Mouse (Mus musculus) midbrain, embryonic 10.5 days (tissue): ENCODE results near the gene Fam50b. TPM values are rescaled to one million over a fixed set of nuclear protein-coding genes. Genes with fewer than 3 reads are reported as not detected.

Source experiments
- DNase-seq: peaks from one replicate; pipeline ENCODE4 v3.0.0-alpha.2; 2017; ENCODE audit warnings: low spot score
- H3K27ac ChIP-seq: fragments of 300-500 bp; sonication (generic); replicated peaks from 2 replicates; pipeline ENCODE4 v1.5.1; 2016; ENCODE audit warnings: mild to moderate bottlenecking
- H3K27me3 ChIP-seq: fragments of 300-500 bp; sonication (generic); 2 replicates; pipeline ENCODE4 v1.6.1; 2016; ENCODE audit warnings: low read depth, mild to moderate bottlenecking; ENCODE audit not compliant: poor library complexity, severe bottlenecking
- H3K36me3 ChIP-seq: fragments of 300-500 bp; sonication (generic); 2 replicates; pipeline ENCODE4 v1.6.1; 2016; ENCODE audit warnings: mild to moderate bottlenecking, moderate library complexity
- H3K4me1 ChIP-seq: fragments of 300-500 bp; sonication (generic); 2 replicates; pipeline ENCODE4 v1.6.1; 2016
- H3K4me3 ChIP-seq: fragments of 300-500 bp; sonication (generic); 2 replicates; pipeline ENCODE4 v1.5.1; 2016; ENCODE audit warnings: mild to moderate bottlenecking, moderate library complexity
- H3K9me3 ChIP-seq: fragments of 300-500 bp; sonication (generic); replicated peaks from 2 replicates; pipeline ENCODE4 v1.6.1; 2016; ENCODE audit warnings: mild to moderate bottlenecking
- WGBS: fragments of 180-500 bp; shearing (Covaris S2); methylation state at CpG from one replicate; pipeline ENCODE4 v1.1.7; 2016; 5-methylcytosine and 5-hydroxymethylcytosine counted together
- polyA plus RNA-seq: library from polyadenylated mRNA; unstranded; fragments of >200 nt; fragmentation: Nextera tagmentation; extraction: Ambion mirVana; gene quantifications from 2 replicates; pipeline ENCODE4 v1.2.1, GENCODE M21; 2016

Gene Fam50b
- not detected in 2 replicates for polyA plus RNA-seq

DNA sequence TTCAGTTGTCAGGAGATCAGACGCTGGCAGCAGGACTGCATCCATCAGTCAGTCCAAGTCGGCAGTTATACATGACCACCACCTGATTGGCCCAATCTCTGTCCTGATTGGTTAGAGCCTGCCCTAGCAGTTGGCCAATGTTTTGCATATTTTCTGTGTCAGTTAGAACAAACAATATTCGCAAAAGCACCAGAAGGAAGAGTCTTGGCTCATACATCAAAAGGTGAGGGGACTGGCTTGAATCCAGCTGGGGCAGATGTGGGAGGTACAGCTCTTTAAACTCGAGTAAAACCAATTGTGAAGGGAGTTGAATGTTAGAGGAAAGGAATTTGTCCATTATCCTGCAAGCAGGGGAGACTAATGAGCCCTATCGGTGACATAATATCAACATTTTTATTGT is at the start of gene Fam50b:
Gene Fam50b (plus strand): TSS at position 165 of the 400 bp plus-strand sequence.
- DNase-seq, result no peak
- no peaks in the 10 kb centered on the region for H3K27me3 ChIP-seq
- no peaks in the 10 kb centered on the region for H3K36me3 ChIP-seq
- H3K4me1 ChIP-seq, result 0 out of 2 replicates have a peak, but pooled peaks cover 2% of the 10 kb centered on the region
- H3K4me3 ChIP-seq, result no peak within 1 kb of the TSS
- no peak within 1 kb of the TSS for H3K27ac ChIP-seq
- 61% methylated on average over 5 of the region's 5 CpGs for WGBS
- H3K9me3 ChIP-seq, result no peaks in the 10 kb centered on the region

GRCm38 (mm10) chr13:34685008-34685765 is 49.5 kb upstream of the Fam50b start:
- 77% methylated on average over 7 of the region's 7 CpGs for WGBS
- Histone ChIP-seq H3K36me3 (no peaks in the 10 kb centered on the region), H3K27ac (no peak overlapping the region), H3K4me1 (no peaks in the 10 kb centered on the region), H3K9me3 (no peaks in the 10 kb centered on the region), H3K4me3 (no peak overlapping the region), H3K27me3 (no peaks in the 10 kb centered on the region)
- DNase-seq, result no peak

GRCm38 (mm10) chr13:34691049-34691448 is 43.6 kb upstream of the Fam50b start:
- Histone ChIP-seq H3K27me3 (no peaks in the 10 kb centered on the region), H3K27ac (no peak overlapping the region), H3K36me3 (no peaks in the 10 kb centered on the region), H3K4me3 (no peak overlapping the region), H3K9me3 (no peaks in the 10 kb centered on the region), H3K4me1 (peaks cover 5% of the 10 kb centered on the region; the same call in 1 of the 2 replicates)
- no peak for DNase-seq
- WGBS, result 79% methylated on average over 1 of the region's 1 CpGs

GRCm38 (mm10) chr13:34693111-34693510 is 41.5 kb upstream of the Fam50b start:
- 83% methylated on average over 6 of the region's 6 CpGs for WGBS
- no peak for DNase-seq
- no peaks in the 10 kb centered on the region for H3K9me3 ChIP-seq
- H3K27ac ChIP-seq, result no peak overlapping the region
- H3K36me3 ChIP-seq, result no peaks in the 10 kb centered on the region
- H3K4me1 ChIP-seq, result peaks cover 14% of the 10 kb centered on the region
- no peak overlapping the region for H3K4me3 ChIP-seq
- H3K27me3 ChIP-seq, result no peaks in the 10 kb centered on the region

- Histone ChIP-seq H3K9me3 (no peaks in the 10 kb centered on the region), H3K27me3 (no peaks in the 10 kb centered on the region), H3K36me3 (no peaks in the 10 kb centered on the region), H3K4me3 (no peak overlapping the region), H3K4me1 (peaks cover 14% of the 10 kb centered on the region), H3K27ac (no peak overlapping the region)
- DNase-seq, result no peak
- WGBS, result 86% methylated on average over 7 of the region's 7 CpGs
Observed at GRCm38 (mm10) chr13:34696734-34697332, 37.8 kb upstream of the Fam50b start.

DNA sequence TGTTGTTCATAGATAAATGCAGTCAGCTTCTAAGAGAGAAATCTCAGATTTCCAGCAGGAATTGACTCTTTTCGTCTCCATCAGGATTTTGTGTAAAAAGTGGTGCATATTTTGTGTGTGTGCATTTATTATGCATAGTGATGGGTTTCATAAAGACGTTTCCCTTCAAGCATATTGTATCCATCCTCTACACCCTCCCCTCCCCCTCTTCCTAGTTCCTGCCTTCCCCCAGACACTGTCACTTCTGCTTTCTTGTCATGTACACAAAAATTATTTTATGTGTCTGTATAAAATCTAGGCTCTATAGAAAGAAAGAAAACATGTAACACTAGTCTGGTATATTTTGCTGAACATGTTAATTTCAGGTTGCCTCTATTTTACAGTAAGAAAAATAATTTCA is 34.6 kb upstream of the Fam50b start:
- no peak for DNase-seq
- H3K36me3 ChIP-seq, result no peaks in the 10 kb centered on the region
- WGBS, result 85% methylated on average over 2 of the region's 2 CpGs
- H3K27ac ChIP-seq, result no peak overlapping the region
- H3K9me3 ChIP-seq, result no peaks in the 10 kb centered on the region
- no peaks in the 10 kb centered on the region for H3K27me3 ChIP-seq
- no peak overlapping the region for H3K4me3 ChIP-seq
- peaks cover 21% of the 10 kb centered on the region for H3K4me1 ChIP-seq

DNA sequence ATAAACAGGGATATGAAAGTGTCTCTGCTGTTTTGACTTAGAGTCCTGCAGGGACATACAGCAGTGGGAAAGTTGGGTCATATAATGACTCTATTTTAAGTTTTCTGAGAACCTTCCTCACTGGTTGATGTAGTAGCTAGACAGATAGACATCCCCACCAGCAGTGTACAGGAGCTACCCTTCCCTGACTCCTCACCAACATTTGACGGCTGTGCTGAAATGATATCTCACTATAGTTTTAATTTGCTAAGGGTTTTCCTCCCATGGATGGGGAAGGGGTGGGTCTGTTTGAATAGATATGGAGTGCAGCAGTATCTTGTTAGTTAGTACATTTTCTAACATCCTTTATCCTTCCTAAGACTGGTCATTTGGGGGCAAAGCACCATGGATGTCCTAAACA is 34.0 kb upstream of the Fam50b start:
- no peak overlapping the region for H3K4me3 ChIP-seq
- no peak overlapping the region for H3K27ac ChIP-seq
- no peak for DNase-seq
- H3K9me3 ChIP-seq, result no peaks in the 10 kb centered on the region
- 89% methylated on average over 1 of the region's 1 CpGs for WGBS
- H3K36me3 ChIP-seq, result no peaks in the 10 kb centered on the region
- peaks cover 25% of the 10 kb centered on the region for H3K4me1 ChIP-seq
- no peaks in the 10 kb centered on the region for H3K27me3 ChIP-seq

DNA sequence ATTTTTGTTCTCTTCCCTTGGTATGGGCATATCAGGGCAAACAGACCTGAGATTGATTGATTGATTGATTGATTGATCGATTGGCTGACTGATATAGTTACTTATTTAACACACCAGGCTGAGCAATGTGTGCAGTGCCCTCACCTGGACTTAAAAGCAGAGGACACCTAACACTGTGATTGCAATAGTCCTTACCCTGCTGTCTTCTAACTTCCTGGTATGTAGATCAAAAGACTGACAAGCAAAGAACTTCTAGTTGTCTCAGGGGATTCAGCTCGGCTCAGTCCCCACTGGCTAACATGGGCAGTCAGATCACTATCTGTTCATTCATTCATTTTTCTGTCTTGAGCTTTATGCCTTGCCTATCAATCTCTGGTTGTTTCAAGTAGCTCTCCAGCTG is 31.3 kb upstream of the Fam50b start:
- peaks cover 15% of the 10 kb centered on the region for H3K4me1 ChIP-seq
- WGBS, result 71% methylated on average over 2 of the region's 2 CpGs
- no peak overlapping the region for H3K27ac ChIP-seq
- H3K4me3 ChIP-seq, result no peak overlapping the region
- no peaks in the 10 kb centered on the region for H3K36me3 ChIP-seq
- H3K9me3 ChIP-seq, result no peaks in the 10 kb centered on the region
- no peak for DNase-seq
- no peaks in the 10 kb centered on the region for H3K27me3 ChIP-seq

GRCm38 (mm10) chr13:34703795-34704194 is 30.9 kb upstream of the Fam50b start:
- Histone ChIP-seq H3K27me3 (no peaks in the 10 kb centered on the region), H3K9me3 (no peaks in the 10 kb centered on the region), H3K36me3 (no peaks in the 10 kb centered on the region), H3K27ac (no peak overlapping the region), H3K4me1 (peaks cover 15% of the 10 kb centered on the region), H3K4me3 (no peak overlapping the region)
- no peak for DNase-seq
- 84% methylated on average over 1 of the region's 1 CpGs for WGBS

DNA sequence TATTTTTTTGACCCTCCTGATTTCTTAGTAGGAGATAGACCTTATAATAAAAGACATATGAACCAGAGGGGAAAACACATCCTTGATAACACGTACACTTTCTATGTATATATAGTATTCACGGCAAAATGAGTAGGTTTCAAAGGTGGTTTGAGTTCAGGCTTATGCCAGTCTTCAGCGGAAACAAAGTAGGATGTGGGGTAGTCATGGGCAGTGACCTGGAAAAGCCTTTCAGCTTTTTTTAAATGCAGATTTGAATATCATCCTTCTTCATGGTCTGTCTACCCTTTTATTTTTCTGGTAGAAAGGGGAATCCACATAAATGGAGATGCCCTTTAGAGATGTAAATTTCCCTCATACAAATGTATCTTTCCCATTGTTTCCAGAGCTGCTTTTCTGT is 29.8 kb upstream of the Fam50b start:
- Histone ChIP-seq H3K36me3 (no peaks in the 10 kb centered on the region), H3K27ac (peak overlapping the region; percentile 72; the same call in 1 of the 2 replicates), H3K9me3 (no peaks in the 10 kb centered on the region), H3K4me3 (no peak overlapping the region), H3K4me1 (peaks cover 15% of the 10 kb centered on the region), H3K27me3 (no peaks in the 10 kb centered on the region)
- DNase-seq, result no peak
- WGBS, result 32% methylated on average over 3 of the region's 3 CpGs

- no peak for DNase-seq
- Histone ChIP-seq H3K4me1 (peaks cover 15% of the 10 kb centered on the region), H3K36me3 (no peaks in the 10 kb centered on the region), H3K27me3 (no peaks in the 10 kb centered on the region), H3K9me3 (no peaks in the 10 kb centered on the region), H3K4me3 (no peak overlapping the region), H3K27ac (no peak overlapping the region)
- WGBS, result 79% methylated on average over 3 of the region's 3 CpGs
Observed at GRCm38 (mm10) chr13:34708955-34709354, 25.7 kb upstream of the Fam50b start.

- WGBS, result 87% methylated on average over 4 of the region's 4 CpGs
- no peak overlapping the region for H3K27ac ChIP-seq
- peaks cover 10% of the 10 kb centered on the region for H3K4me1 ChIP-seq
- H3K4me3 ChIP-seq, result no peak overlapping the region
- DNase-seq, result no peak
- no peaks in the 10 kb centered on the region for H3K36me3 ChIP-seq
- H3K27me3 ChIP-seq, result no peaks in the 10 kb centered on the region
- H3K9me3 ChIP-seq, result no peaks in the 10 kb centered on the region
Observed at GRCm38 (mm10) chr13:34709566-34709965, 25.1 kb upstream of the Fam50b start.

GRCm38 (mm10) chr13:34711410-34711809 is 23.2 kb upstream of the Fam50b start:
- peaks cover 17% of the 10 kb centered on the region for H3K4me1 ChIP-seq
- no peaks in the 10 kb centered on the region for H3K27me3 ChIP-seq
- H3K27ac ChIP-seq, result no peak overlapping the region
- H3K9me3 ChIP-seq, result no peaks in the 10 kb centered on the region
- no peak for DNase-seq
- WGBS, result 93% methylated on average over 4 of the region's 4 CpGs
- H3K4me3 ChIP-seq, result no peak overlapping the region
- H3K36me3 ChIP-seq, result no peaks in the 10 kb centered on the region
